Mouse (Mus musculus) left cerebral cortex, postnatal 4 days (tissue): ENCODE data around the gene Tfb2m. TPM values are rescaled to one million over a fixed set of nuclear protein-coding genes. Genes with fewer than 3 reads are reported as not detected.

Source experiments
- DNase-seq: peaks from one replicate; pipeline ENCODE4 v3.0.0-alpha.2; 2022
- intact Hi-C: fragments of 180-260 bp; cut with DNase I; formaldehyde crosslinking; loops from one replicate; pipeline ENCODE4 v1.15.1; 2025
- total RNA-seq, 2 experiments: library from RNA; stranded (reverse); gene quantifications; 2 replicates each; pipeline ENCODE4 v1.2.3; 2021

The Tfb2m gene
- total RNA-seq, 2 experiments from 2014 or later = 28.1 to 28.2 TPM

DNA sequence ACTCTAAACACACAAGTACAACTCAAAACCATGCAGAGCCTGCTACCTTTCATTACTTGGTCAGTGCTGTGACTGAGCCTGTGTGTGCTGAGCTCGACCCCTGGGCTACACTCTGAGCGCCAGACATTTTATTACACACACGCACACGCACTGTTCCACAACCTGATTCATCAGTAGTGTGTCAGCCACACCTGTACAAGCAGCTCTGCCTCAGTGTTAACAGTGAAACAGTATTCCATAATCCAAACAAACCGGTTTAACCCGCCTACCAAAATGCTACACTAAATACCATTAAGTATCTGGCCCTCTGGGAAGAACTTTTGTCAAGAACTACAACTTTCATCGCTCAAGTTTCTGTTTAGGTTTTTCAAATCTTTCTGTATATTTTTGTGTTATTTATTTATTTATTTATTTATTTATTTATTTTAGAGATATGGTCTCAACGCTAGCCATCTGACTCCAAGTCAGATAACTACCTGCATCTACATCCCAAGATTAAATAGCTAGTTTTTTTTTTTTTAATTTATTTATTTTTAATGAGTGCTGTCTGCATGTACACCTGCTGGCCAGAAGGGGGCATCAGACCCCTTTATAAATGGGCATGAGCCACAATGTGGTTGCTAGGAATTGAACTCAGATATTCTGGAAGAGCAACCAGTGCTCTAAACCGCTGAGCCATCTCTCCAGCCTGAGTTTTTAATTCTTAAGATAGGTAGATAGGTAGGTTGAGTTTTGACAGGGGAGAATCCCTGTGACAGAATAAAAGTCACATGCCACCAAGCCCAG is 39.3 kb downstream of the Tfb2m start:
- intact Hi-C loops = loop anchor here (5.0 to 10.0 kb wide), 2 partner anchors 116 to 158 kb away; partner anchors contain the start of gene Sccpdh
- DNase-seq = no peak

DNA sequence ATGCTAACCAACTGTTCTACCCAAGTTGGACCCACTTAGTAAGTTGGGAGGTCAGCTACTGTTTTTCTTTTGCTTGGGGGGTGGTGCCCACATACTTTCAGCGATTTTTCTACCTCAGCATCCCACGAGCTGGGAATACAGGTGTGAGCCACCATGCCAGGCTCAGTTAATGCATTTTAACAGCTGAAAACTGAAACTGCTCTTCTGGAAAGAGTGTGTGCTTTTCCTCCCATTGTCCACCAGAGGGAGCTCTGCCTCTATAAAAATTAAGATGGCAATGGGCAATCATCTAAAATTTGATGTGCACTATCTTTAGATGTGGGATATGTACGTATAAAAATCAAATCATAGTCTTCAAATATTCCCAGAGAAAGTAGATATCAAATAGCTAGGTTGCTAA is 43.5 kb downstream of the Tfb2m start:
- intact Hi-C loops = loop anchor here (5.0 to 10.0 kb wide), 2 partner anchors 162 to 235 kb away; partner anchors contain the start of gene Sccpdh
- no peak for DNase-seq

DNA sequence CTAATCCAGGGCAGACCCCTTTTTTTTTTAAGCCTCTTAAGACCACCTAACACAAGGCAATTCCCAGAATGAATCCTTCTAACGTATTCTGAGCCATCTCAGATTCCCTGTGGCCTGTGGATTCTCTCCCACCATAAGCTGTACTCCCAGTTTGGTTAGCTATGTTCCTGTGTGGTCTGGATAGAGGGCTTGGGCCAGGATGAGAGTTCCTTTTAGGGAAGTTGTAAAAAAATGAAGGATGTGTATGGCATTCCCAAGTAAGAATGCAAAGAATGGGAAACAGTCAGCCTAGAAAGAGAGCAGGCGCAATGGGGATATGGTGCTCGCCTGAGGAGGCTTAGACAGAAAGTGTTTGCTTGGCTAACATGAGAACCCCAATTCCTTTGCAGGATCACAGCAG is 46.8 kb downstream of the Tfb2m start:
- intact Hi-C loops = no loop called here
- DNase-seq = no peak

DNA sequence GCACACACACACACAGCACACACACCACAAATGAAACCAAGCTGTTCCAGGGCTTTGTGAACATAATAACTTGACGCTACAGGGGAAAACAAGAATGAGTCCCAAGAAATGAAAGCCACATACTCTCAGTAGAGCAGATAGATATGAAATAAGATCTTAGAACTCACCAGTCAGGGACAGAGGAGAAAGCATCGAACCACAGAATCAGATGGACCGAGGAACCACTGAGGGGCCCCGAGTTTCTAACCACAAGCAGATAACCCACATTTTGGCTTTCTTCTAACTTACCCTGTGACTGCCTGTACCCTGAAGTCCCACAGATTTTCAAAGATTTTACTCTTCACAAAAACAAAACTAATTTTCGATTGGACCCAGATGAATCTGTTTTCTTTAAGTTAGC is 53.2 kb downstream of the Tfb2m start:
- no peak for DNase-seq
- intact Hi-C loops = no loop called here

DNA sequence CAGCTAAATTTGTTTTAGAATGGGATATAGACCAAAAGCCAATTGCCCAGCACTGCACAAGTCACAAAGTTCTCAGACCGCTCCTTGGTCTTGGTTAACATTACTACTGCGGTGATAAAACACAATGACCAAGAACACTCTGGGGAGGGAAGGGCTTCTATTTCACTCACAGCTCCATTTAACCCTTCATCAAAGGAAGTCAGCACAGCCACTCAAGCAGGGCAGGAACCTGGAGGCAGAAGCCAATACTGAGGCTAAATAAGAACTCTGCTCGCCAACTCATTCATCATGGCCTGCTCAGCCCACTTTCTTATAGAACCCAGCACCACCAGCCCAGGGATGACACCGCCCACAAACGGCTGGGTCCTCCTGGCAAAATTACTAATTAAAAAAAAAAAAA is 57.5 kb downstream of the Tfb2m start:
- intact Hi-C loops = no loop called here

DNA sequence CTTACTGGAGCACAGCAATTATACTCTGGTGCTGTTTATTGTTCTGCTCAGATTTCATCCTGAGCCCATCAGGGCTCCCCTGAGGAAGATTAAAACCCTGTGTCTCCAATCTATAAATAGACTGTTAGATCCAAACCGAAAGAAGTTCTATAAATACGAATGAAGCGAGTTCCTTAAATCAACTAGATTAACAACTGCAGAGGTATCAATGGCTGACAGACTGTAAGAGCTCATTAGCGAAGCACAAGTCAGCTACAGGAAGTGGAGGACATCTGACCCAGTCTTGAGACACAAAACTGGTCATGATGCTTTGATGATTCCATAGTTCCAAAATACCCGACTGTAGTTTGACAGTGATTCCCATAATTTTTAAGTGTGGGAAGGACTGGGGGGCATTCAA is 58.1 kb downstream of the Tfb2m start:
- no peak for DNase-seq
- intact Hi-C loops = no loop called here

More for the DNA sequence above, 57.5 kb downstream of the Tfb2m start:
- DNase-seq = no peak

DNA sequence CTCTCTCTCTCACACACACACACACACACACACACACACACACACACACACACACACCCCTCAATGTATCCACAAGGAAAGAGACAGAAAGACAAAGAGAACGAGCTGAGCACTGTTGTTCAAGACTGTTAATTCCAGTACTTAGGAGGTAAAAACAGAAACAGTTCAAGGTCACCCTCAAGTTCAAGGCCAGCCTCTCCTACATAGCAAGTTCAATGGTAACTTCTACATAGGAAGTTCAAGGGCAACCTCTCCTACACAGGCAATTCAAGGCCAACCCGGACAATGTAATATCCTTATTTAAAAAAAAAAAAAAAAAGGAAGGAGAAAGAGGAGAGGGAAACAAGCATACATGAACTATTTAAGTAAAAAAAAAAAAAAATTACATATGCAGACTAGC is 58.8 kb downstream of the Tfb2m start:
- intact Hi-C loops = no loop called here

DNA sequence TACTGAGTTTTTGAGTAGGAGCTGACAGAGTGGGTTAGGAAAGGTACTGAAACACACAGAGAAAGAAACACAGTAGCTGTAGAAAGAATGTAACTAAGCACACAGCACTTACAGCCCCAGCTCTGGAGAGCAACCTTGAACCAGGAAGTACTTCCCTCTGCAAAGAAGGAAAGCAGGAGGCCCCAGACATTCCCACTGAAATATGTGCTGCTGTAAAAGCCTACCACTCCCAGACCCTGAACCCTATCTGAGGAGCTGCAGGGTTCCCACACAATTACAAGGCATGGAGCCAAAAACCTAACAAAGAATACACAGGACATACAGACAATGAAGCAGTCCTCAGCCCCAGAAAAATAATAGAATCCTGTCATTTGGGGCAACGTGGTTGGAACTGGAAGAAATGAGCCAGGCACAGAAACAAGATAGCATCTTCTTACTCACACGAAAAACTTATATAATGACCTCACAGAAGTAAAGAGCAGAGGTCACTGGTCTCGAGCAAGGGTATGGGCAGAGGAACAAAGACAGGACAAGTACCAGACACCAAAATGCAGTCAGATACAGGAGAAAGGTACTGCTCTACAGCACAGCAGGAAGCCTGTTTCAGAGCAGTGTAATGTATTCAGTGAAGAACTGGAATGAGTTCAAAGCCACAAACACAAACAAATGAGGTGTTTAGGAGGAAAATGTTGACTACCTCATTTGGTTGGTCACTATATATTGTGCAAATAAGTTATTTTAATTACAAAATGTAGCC is 60.1 kb downstream of the Tfb2m start:
- DNase-seq = no peak
- intact Hi-C loops = no loop called here

More for the DNA sequence above, 58.8 kb downstream of the Tfb2m start:
- no peak for DNase-seq

DNA sequence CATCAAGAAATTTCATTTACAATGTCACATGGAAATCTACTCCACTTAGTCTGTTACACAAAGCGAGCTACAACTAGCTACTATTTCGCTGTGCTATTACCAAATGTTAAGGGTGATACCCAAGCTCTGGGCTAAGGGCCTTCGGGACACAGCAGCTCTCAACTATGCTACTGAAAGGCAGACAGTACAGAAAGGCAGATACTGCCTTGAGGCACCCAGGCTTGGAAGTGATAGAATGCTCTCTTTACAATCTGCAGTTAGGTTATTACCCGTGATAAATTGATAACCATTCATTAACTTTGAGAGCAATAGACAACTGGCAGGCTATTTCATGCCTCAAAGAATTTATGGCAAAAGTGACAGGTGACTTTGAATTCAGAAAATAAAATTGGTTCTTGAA is 65.2 kb downstream of the Tfb2m start:
- DNase-seq = no peak
- intact Hi-C loops = no loop called here

Other genes with a start within 250 kb of the Tfb2m start
- gene Smyd3, start 28.2 kb downstream of the Tfb2m start, total RNA-seq = 10 to 100 TPM; 34.0 to 39.8 TPM
- 10 to 100 TPM; 26.3 to 28.9 TPM for gene Cnst, start 103 bp upstream of the Tfb2m start, total RNA-seq
- gene Sccpdh, start 121.9 kb upstream of the Tfb2m start, total RNA-seq = 10 to 100 TPM; 88.3 to 88.5 TPM
- gene Kif28, start 199.0 kb upstream of the Tfb2m start, total RNA-seq = under 1 TPM; 0.14 to 0.34 TPM